Mouse (Mus musculus) forebrain, embryonic 12.5 days (tissue): ENCODE results near the gene Cabp7. TPM values are rescaled to one million over a fixed set of nuclear protein-coding genes. Genes with fewer than 3 reads are reported as not detected.

Experiments
- ATAC-seq: fragments of 200-750 bp; cut with Nextera tagmentation; 2 replicates; pipeline ENCODE4 v1.8.0; 2017; ENCODE audit warnings: moderate TSS enrichment; ENCODE audit not compliant: low FRiP score
- H3K27ac ChIP-seq: fragments of 300-500 bp; sonication (generic); 2 replicates; pipeline ENCODE4 v1.5.1; 2016; ENCODE audit warnings: mild to moderate bottlenecking
- H3K27me3 ChIP-seq: fragments of 300-500 bp; sonication (generic); 2 replicates; pipeline ENCODE4 v1.6.1; 2016; ENCODE audit warnings: mild to moderate bottlenecking
- H3K36me3 ChIP-seq: fragments of 300-500 bp; sonication (generic); replicated peaks from 2 replicates; pipeline ENCODE4 v1.6.1; 2016; ENCODE audit warnings: mild to moderate bottlenecking
- H3K4me1 ChIP-seq: fragments of 300-500 bp; sonication (generic); 2 replicates; pipeline ENCODE4 v1.6.1; 2016
- H3K4me2 ChIP-seq: fragments of 300-500 bp; sonication (generic); 2 replicates; pipeline ENCODE4 v1.6.1; 2016; ENCODE audit warnings: mild to moderate bottlenecking, moderate library complexity
- H3K4me3 ChIP-seq: fragments of 300-500 bp; sonication (generic); replicated peaks from 2 replicates; pipeline ENCODE4 v1.5.1; 2016; ENCODE audit warnings: mild to moderate bottlenecking
- H3K9ac ChIP-seq: fragments of 300-500 bp; sonication (generic); 2 replicates; pipeline ENCODE4 v1.6.1; 2016; ENCODE audit warnings: mild to moderate bottlenecking
- H3K9me3 ChIP-seq: fragments of 300-500 bp; sonication (generic); 2 replicates; pipeline ENCODE4 v1.6.1; 2016
- WGBS: fragments of 180-500 bp; shearing (Covaris S2); methylation state at CpG from one replicate; pipeline ENCODE4 v1.1.7; 2016; 5-methylcytosine and 5-hydroxymethylcytosine counted together
- polyA plus RNA-seq: library from polyadenylated mRNA; unstranded; fragments of >200 nt; fragmentation: Nextera tagmentation; extraction: Ambion mirVana; gene quantifications from 2 replicates; pipeline ENCODE4 v1.2.1, GENCODE M21; 2016

Gene Cabp7
- polyA plus RNA-seq, 1 experiment from 2014 or later, result 0.64 TPM

- H3K9ac ChIP-seq, result no peak overlapping the region
Observed at GRCm38 (mm10) chr11:4763631-4764030, 17.1 kb upstream of the Cabp7 start.

DNA sequence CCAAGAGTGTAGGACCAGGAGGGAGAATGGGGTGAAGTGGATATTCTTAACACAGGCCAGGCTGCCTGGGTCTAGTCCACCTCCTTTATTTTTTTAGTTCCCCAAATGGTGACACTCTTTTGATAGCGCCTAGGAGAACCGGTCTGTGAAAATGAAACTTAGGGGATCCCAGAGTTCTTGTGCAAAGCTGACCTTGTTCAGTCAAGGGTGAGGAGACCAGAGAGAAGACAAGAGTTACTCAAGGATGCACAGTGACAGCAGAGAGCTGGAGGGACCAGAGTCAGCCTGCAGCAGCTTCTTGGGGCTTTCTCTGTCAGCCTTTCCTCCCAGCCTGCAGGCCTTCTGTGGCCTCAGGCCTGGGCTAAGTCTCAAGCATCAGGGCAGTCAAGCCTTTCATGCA, 15.9 kb upstream of the Cabp7 start:
- Histone ChIP-seq H3K36me3 (peaks cover 8% of the 10 kb centered on the region), H3K27me3 (0 out of 2 replicates have a peak, but pooled peaks cover 8% of the 10 kb centered on the region), H3K27ac (peak overlapping the region; percentile 68), H3K4me2 (no peak overlapping the region), H3K9me3 (no peaks in the 10 kb centered on the region), H3K9ac (no peak overlapping the region), H3K4me3 (no peak overlapping the region), H3K4me1 (peaks cover 33% of the 10 kb centered on the region)
- ATAC-seq, result no peak
- 21% methylated on average over 2 of the region's 2 CpGs for WGBS

More at GRCm38 (mm10) chr11:4763631-4764030, 17.1 kb upstream of the Cabp7 start:
- Histone ChIP-seq H3K9me3 (no peaks in the 10 kb centered on the region), H3K4me3 (no peak overlapping the region), H3K4me1 (peaks cover 33% of the 10 kb centered on the region), H3K4me2 (no peak overlapping the region), H3K27me3 (0 out of 2 replicates have a peak, but pooled peaks cover 8% of the 10 kb centered on the region), H3K27ac (no peak overlapping the region), H3K36me3 (peaks cover 19% of the 10 kb centered on the region)
- 23% methylated on average over 5 of the region's 5 CpGs for WGBS
- ATAC-seq, result no peak

- 0 out of 2 replicates have a peak, but pooled peaks cover 8% of the 10 kb centered on the region for H3K27me3 ChIP-seq
- H3K27ac ChIP-seq, result peak overlapping the region; percentile 68
- H3K9ac ChIP-seq, result no peak overlapping the region; the same call in 1 of the 2 replicates
- no peak overlapping the region for H3K4me3 ChIP-seq
- peaks cover 3% of the 10 kb centered on the region for H3K36me3 ChIP-seq
- no peak for ATAC-seq
- 6% methylated on average over 6 of the region's 6 CpGs for WGBS
- H3K4me1 ChIP-seq, result peaks cover 33% of the 10 kb centered on the region
- H3K9me3 ChIP-seq, result no peaks in the 10 kb centered on the region
- no peak overlapping the region for H3K4me2 ChIP-seq
Observed at GRCm38 (mm10) chr11:4761991-4762390, 15.4 kb upstream of the Cabp7 start.

- Histone ChIP-seq H3K4me3 (no peak overlapping the region), H3K27ac (no peak overlapping the region; the same call in 1 of the 2 replicates), H3K9ac (no peak overlapping the region), H3K4me1 (peaks cover 33% of the 10 kb centered on the region), H3K9me3 (no peaks in the 10 kb centered on the region), H3K27me3 (0 out of 2 replicates have a peak, but pooled peaks cover 8% of the 10 kb centered on the region), H3K36me3 (no peaks in the 10 kb centered on the region), H3K4me2 (no peak overlapping the region)
- ATAC-seq, result no peak
- WGBS, result 39% methylated on average over 4 of the region's 4 CpGs
Observed at GRCm38 (mm10) chr11:4760438-4760837, 13.9 kb upstream of the Cabp7 start.

DNA sequence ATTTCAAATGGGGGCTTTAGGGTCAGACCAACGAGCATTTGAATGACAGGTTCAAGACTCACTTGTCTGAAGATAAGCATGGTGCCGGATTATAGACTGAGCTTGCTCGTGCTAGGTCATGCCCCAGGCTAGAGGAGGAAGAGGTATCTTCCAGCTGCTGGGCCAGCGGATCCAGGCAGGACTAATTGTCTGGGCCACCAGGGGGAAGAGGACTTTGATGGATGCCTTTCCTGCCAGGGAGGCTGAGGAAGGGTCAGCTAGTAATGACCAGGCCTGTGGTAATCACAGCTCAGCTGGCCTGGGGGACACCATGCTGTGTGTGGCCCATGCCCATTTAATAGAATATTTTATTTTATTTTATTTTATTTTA, 11.2 kb upstream of the Cabp7 start:
- no peak overlapping the region for H3K4me3 ChIP-seq
- H3K27ac ChIP-seq, result no peak overlapping the region
- no peaks in the 10 kb centered on the region for H3K36me3 ChIP-seq
- H3K4me1 ChIP-seq, result peaks cover 31% of the 10 kb centered on the region
- no peaks in the 10 kb centered on the region for H3K9me3 ChIP-seq
- H3K9ac ChIP-seq, result no peak overlapping the region
- 0 out of 2 replicates have a peak, but pooled peaks cover 8% of the 10 kb centered on the region for H3K27me3 ChIP-seq
- no peak for ATAC-seq
- WGBS, result 51% methylated on average over 4 of the region's 4 CpGs
- H3K4me2 ChIP-seq, result no peak overlapping the region

- 79% methylated on average over 11 of the region's 11 CpGs for WGBS
- Histone ChIP-seq H3K4me2 (no peak overlapping the region), H3K36me3 (no peaks in the 10 kb centered on the region), H3K4me1 (peaks cover 26% of the 10 kb centered on the region), H3K27me3 (peaks cover 14% of the 10 kb centered on the region; the same call in 1 of the 2 replicates), H3K27ac (no peak overlapping the region), H3K4me3 (no peak overlapping the region), H3K9ac (no peak overlapping the region), H3K9me3 (no peaks in the 10 kb centered on the region)
- ATAC-seq, result no peak
Observed at GRCm38 (mm10) chr11:4756984-4757788, 10.6 kb upstream of the Cabp7 start.

DNA sequence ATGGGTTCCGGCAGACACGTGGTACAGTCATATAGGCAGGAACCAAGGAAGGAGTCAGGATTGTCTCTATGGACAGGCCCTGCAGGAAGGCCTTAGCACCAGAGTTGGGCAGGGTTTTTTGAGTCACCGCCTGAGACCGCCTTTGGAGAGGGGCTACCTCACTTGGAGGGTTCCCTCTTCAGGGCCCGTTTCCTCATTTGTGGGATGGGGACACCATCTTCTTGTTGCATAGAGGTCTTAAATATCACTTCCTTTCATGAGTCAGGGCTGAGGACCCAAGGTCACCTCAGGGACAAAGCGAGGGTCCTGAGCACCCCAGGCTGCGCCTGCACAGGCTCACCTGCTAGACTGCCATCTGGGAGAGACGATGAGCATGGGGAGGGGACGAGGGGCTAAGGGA, 9.9 kb upstream of the Cabp7 start:
- Histone ChIP-seq H3K4me3 (no peak overlapping the region), H3K9ac (no peak overlapping the region), H3K27me3 (peaks cover 20% of the 10 kb centered on the region; the same call in 1 of the 2 replicates), H3K27ac (no peak overlapping the region), H3K4me2 (no peak overlapping the region), H3K9me3 (no peaks in the 10 kb centered on the region), H3K4me1 (peaks cover 19% of the 10 kb centered on the region), H3K36me3 (no peaks in the 10 kb centered on the region)
- 88% methylated on average over 9 of the region's 9 CpGs for WGBS
- no peak for ATAC-seq

DNA sequence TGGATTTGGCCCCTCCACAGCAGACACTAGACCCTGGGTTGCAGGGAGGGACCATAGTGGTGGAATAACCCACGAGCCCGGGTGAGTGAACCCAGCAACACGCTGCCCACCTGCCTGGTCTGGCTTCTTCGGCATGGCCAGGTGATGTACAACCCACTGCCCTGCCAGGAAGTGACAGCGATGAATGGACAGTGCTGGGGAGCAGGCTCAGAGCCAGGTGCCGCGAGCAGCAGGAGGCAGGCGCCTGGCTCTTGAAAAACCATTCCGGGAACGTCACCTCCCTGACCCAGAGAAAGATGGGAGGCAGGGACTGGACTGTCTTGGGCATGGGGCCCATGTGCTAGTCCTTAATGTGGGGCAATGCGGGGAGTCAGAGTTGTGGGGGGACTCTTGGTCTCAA, 8.3 kb upstream of the Cabp7 start:
- H3K9ac ChIP-seq, result no peak overlapping the region
- H3K4me1 ChIP-seq, result peaks cover 7% of the 10 kb centered on the region
- no peak overlapping the region for H3K27ac ChIP-seq
- no peaks in the 10 kb centered on the region for H3K36me3 ChIP-seq
- peaks cover 27% of the 10 kb centered on the region for H3K27me3 ChIP-seq
- ATAC-seq, result no peak
- no peaks in the 10 kb centered on the region for H3K9me3 ChIP-seq
- 82% methylated on average over 11 of the region's 11 CpGs for WGBS
- H3K4me2 ChIP-seq, result no peak overlapping the region
- H3K4me3 ChIP-seq, result no peak overlapping the region

- Histone ChIP-seq H3K27ac (no peak overlapping the region), H3K9me3 (no peaks in the 10 kb centered on the region), H3K4me2 (no peak overlapping the region), H3K9ac (no peak overlapping the region), H3K4me3 (no peak overlapping the region), H3K36me3 (no peaks in the 10 kb centered on the region), H3K27me3 (peaks cover 35% of the 10 kb centered on the region), H3K4me1 (peaks cover 7% of the 10 kb centered on the region)
- ATAC-seq, result no peak
- 93% methylated on average over 3 of the region's 3 CpGs for WGBS
Observed at GRCm38 (mm10) chr11:4754036-4754435, 7.5 kb upstream of the Cabp7 start.

GRCm38 (mm10) chr11:4752836-4753235, 6.3 kb upstream of the Cabp7 start:
- no peak overlapping the region for H3K4me2 ChIP-seq
- peaks cover 47% of the 10 kb centered on the region for H3K27me3 ChIP-seq
- WGBS, result 14% methylated on average over 10 of the region's 10 CpGs
- 0 out of 2 replicates have a peak, but pooled peaks have one; percentile 30 for ATAC-seq
- no peak overlapping the region for H3K9ac ChIP-seq
- H3K4me1 ChIP-seq, result peaks cover 11% of the 10 kb centered on the region
- H3K4me3 ChIP-seq, result no peak overlapping the region
- no peaks in the 10 kb centered on the region for H3K9me3 ChIP-seq
- no peaks in the 10 kb centered on the region for H3K36me3 ChIP-seq
- no peak overlapping the region for H3K27ac ChIP-seq

- peaks cover 72% of the 10 kb centered on the region for H3K27me3 ChIP-seq
- WGBS, result 7% methylated on average over 9 of the region's 9 CpGs
- ATAC-seq, result no peak
Observed at GRCm38 (mm10) chr11:4750263-4750662, 3.7 kb upstream of the Cabp7 start.

GRCm38 (mm10) chr11:4747285-4747684, 707 bp upstream of the Cabp7 start:
- no peaks in the 10 kb centered on the region for H3K36me3 ChIP-seq
- 0% methylated on average over 12 of the region's 12 CpGs for WGBS
- H3K4me2 ChIP-seq, result peak overlapping the region; percentile 100
- H3K4me3 ChIP-seq, result peak overlapping the region; percentile 61
- H3K9me3 ChIP-seq, result no peaks in the 10 kb centered on the region
- H3K4me1 ChIP-seq, result peaks cover 28% of the 10 kb centered on the region
- peaks cover 97% of the 10 kb centered on the region for H3K27me3 ChIP-seq
- peak; percentile 11; the same call in 1 of the 2 replicates for ATAC-seq
- no peak overlapping the region for H3K27ac ChIP-seq
- H3K9ac ChIP-seq, result 0 out of 2 replicates have a peak overlapping the region, but pooled peaks have one; percentile 21

More at GRCm38 (mm10) chr11:4750263-4750662, 3.7 kb upstream of the Cabp7 start:
- no peaks in the 10 kb centered on the region for H3K36me3 ChIP-seq
- H3K4me1 ChIP-seq, result peaks cover 34% of the 10 kb centered on the region
- H3K4me2 ChIP-seq, result no peak overlapping the region
- no peak overlapping the region for H3K9ac ChIP-seq
- no peaks in the 10 kb centered on the region for H3K9me3 ChIP-seq
- no peak overlapping the region for H3K27ac ChIP-seq
- no peak overlapping the region for H3K4me3 ChIP-seq
